Mouse (Mus musculus) midbrain, embryonic 13.5 days (tissue): ENCODE results near the gene Olfr221. TPM values are rescaled to one million over a fixed set of nuclear protein-coding genes. Genes with fewer than 3 reads are reported as not detected.

Source experiments
- ATAC-seq: fragments of 200-750 bp; cut with Nextera tagmentation; 2 replicates; pipeline ENCODE4 v1.8.0; 2017; ENCODE audit warnings: mild to moderate bottlenecking, moderate TSS enrichment, moderate library complexity
- H3K27ac ChIP-seq: fragments of 300-500 bp; sonication (generic); 2 replicates; pipeline ENCODE4 v1.5.1; 2015; ENCODE audit warnings: inconsistent platforms, mild to moderate bottlenecking, moderate library complexity
- H3K27me3 ChIP-seq: fragments of 300-500 bp; sonication (generic); 2 replicates; pipeline ENCODE4 v1.6.1; 2015; ENCODE audit warnings: mild to moderate bottlenecking, inconsistent platforms
- H3K36me3 ChIP-seq: fragments of 300-500 bp; sonication (generic); 2 replicates; pipeline ENCODE4 v1.6.1; 2015; ENCODE audit warnings: mild to moderate bottlenecking, inconsistent platforms
- H3K4me1 ChIP-seq: fragments of 300-500 bp; sonication (generic); replicated peaks from 2 replicates; pipeline ENCODE4 v1.6.1; 2015; ENCODE audit warnings: inconsistent platforms
- H3K4me2 ChIP-seq: fragments of 300-500 bp; sonication (generic); replicated peaks from 2 replicates; pipeline ENCODE4 v1.6.1; 2015; ENCODE audit warnings: moderate library complexity, mild to moderate bottlenecking, inconsistent platforms
- H3K4me3 ChIP-seq: fragments of 300-500 bp; sonication (generic); replicated peaks from 2 replicates; pipeline ENCODE4 v1.5.1; 2015; ENCODE audit warnings: mild to moderate bottlenecking, inconsistent platforms
- H3K9ac ChIP-seq: fragments of 300-500 bp; sonication (generic); replicated peaks from 2 replicates; pipeline ENCODE4 v1.6.1; 2015; ENCODE audit warnings: mild to moderate bottlenecking, inconsistent platforms
- H3K9me3 ChIP-seq: fragments of 300-500 bp; sonication (generic); 2 replicates; pipeline ENCODE4 v1.6.1; 2016; ENCODE audit warnings: mild to moderate bottlenecking, inconsistent platforms
- WGBS: fragments of 180-500 bp; shearing (Covaris S2); methylation state at CpG from one replicate; pipeline ENCODE4 v1.1.7; 2015; 5-methylcytosine and 5-hydroxymethylcytosine counted together
- polyA plus RNA-seq: library from polyadenylated mRNA; unstranded; fragments of >200 nt; fragmentation: Nextera tagmentation; extraction: Ambion mirVana; gene quantifications from 2 replicates; pipeline ENCODE4 v1.2.1, GENCODE M21; 2015

Gene Olfr221
- polyA plus RNA-seq, 1 experiment from 2014 or later: not detected

DNA sequence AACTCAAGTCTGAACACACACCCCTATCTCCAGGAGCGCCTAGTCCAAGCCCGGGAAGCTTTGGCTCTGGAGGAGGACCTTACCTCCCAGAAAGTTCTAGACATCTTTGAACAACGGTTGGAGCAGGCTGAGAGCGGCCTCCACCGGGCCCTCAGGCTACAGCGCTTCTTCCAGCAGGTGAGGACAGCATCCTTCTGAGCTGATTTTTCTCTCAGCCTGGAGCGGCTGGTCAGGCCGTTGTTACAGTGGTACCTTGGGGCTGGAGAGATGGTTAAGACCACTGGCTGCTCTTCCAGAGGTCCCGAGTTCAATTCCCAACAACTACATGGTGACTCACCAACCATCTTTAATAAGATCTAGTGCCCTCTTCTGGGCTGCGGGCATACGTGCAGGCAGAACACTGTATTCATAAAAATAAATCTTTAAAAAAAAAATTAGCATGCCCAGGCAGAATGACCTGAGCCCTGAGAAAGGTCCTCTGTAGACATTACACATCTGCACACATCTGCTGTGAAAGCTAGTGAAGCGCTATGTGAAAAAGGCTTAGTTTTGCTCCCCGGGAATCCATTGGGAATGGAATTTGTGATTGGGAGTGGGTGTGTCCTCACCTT, 45.9 kb downstream of the Olfr221 start:
- peak overlapping the region; percentile 51 for H3K27ac ChIP-seq
- 89% methylated on average over 13 of the region's 13 CpGs for WGBS
- peaks cover 94% of the 10 kb centered on the region for H3K36me3 ChIP-seq
- H3K9ac ChIP-seq: no peak overlapping the region
- H3K27me3 ChIP-seq: no peaks in the 10 kb centered on the region
- ATAC-seq: no peak; the same call in 1 of the 2 replicates
- no peak overlapping the region for H3K4me2 ChIP-seq
- no peak overlapping the region for H3K4me3 ChIP-seq
- no peaks in the 10 kb centered on the region for H3K9me3 ChIP-seq
- peaks cover 7% of the 10 kb centered on the region; the same call in 1 of the 2 replicates for H3K4me1 ChIP-seq

- no peak for ATAC-seq
Measured at GRCm38 (mm10) chr14:51995219-51995871, 46.9 kb downstream of the Olfr221 start.

GRCm38 (mm10) chr14:51994453-51994852, 47.8 kb downstream of the Olfr221 start:
- no peaks in the 10 kb centered on the region for H3K27me3 ChIP-seq
- 92% methylated on average over 4 of the region's 4 CpGs for WGBS
- ATAC-seq: no peak

More at GRCm38 (mm10) chr14:51995219-51995871, 46.9 kb downstream of the Olfr221 start:
- Histone ChIP-seq H3K9me3 (no peaks in the 10 kb centered on the region), H3K36me3 (peaks cover 94% of the 10 kb centered on the region), H3K4me3 (no peak overlapping the region), H3K27me3 (no peaks in the 10 kb centered on the region), H3K4me2 (no peak overlapping the region), H3K4me1 (peaks cover 7% of the 10 kb centered on the region; the same call in 1 of the 2 replicates), H3K27ac (no peak overlapping the region), H3K9ac (no peak overlapping the region)
- 88% methylated on average over 12 of the region's 12 CpGs for WGBS

GRCm38 (mm10) chr14:51989461-51989970, 52.7 kb downstream of the Olfr221 start:
- peak overlapping the region; percentile 53 for H3K9ac ChIP-seq
- peaks cover 43% of the 10 kb centered on the region for H3K4me1 ChIP-seq
- peak overlapping the region; percentile 9; the same call in 1 of the 2 replicates for H3K4me2 ChIP-seq
- no peaks in the 10 kb centered on the region for H3K9me3 ChIP-seq
- H3K27me3 ChIP-seq: no peaks in the 10 kb centered on the region
- no peak overlapping the region for H3K27ac ChIP-seq
- peaks cover 69% of the 10 kb centered on the region for H3K36me3 ChIP-seq
- no peak overlapping the region for H3K4me3 ChIP-seq
- 64% methylated on average over 12 of the region's 12 CpGs for WGBS
- ATAC-seq: no peak

More at GRCm38 (mm10) chr14:51994453-51994852, 47.8 kb downstream of the Olfr221 start:
- H3K4me3 ChIP-seq: no peak overlapping the region
- no peak overlapping the region for H3K4me2 ChIP-seq
- peaks cover 15% of the 10 kb centered on the region for H3K4me1 ChIP-seq
- H3K9ac ChIP-seq: no peak overlapping the region
- peaks cover 94% of the 10 kb centered on the region for H3K36me3 ChIP-seq
- no peak overlapping the region for H3K27ac ChIP-seq
- H3K9me3 ChIP-seq: no peaks in the 10 kb centered on the region

GRCm38 (mm10) chr14:51988731-51989130, 53.5 kb downstream of the Olfr221 start:
- peaks cover 50% of the 10 kb centered on the region for H3K4me1 ChIP-seq
- H3K4me3 ChIP-seq: no peak overlapping the region
- ATAC-seq: no peak
- H3K36me3 ChIP-seq: peaks cover 62% of the 10 kb centered on the region
- peak overlapping the region; percentile 53; the same call in 1 of the 2 replicates for H3K9ac ChIP-seq
- H3K27me3 ChIP-seq: no peaks in the 10 kb centered on the region
- 71% methylated on average over 12 of the region's 12 CpGs for WGBS
- 0 out of 2 replicates have a peak overlapping the region, but pooled peaks have one; percentile 9 for H3K4me2 ChIP-seq
- no peak overlapping the region for H3K27ac ChIP-seq
- no peaks in the 10 kb centered on the region for H3K9me3 ChIP-seq

- 95% methylated on average over 6 of the region's 6 CpGs for WGBS
- Histone ChIP-seq H3K27me3 (no peaks in the 10 kb centered on the region), H3K9ac (0 out of 2 replicates have a peak overlapping the region, but pooled peaks have one; percentile 23), H3K4me2 (0 out of 2 replicates have a peak overlapping the region, but pooled peaks have one; percentile 97), H3K36me3 (peaks cover 49% of the 10 kb centered on the region), H3K4me1 (peaks cover 55% of the 10 kb centered on the region), H3K9me3 (no peaks in the 10 kb centered on the region), H3K27ac (no peak overlapping the region), H3K4me3 (no peak overlapping the region)
- no peak for ATAC-seq
Measured at GRCm38 (mm10) chr14:51987177-51987576, 55.1 kb downstream of the Olfr221 start.

- 2% methylated on average over 7 of the region's 7 CpGs for WGBS
- peaks cover 39% of the 10 kb centered on the region for H3K36me3 ChIP-seq
- H3K4me2 ChIP-seq: peak overlapping the region; percentile 97
- no peaks in the 10 kb centered on the region for H3K9me3 ChIP-seq
- H3K9ac ChIP-seq: peak overlapping the region; percentile 87
- H3K27me3 ChIP-seq: no peaks in the 10 kb centered on the region
- H3K4me1 ChIP-seq: peaks cover 55% of the 10 kb centered on the region
- no peak for ATAC-seq
- H3K27ac ChIP-seq: peak overlapping the region; percentile 90
- peak overlapping the region; percentile 75 for H3K4me3 ChIP-seq
Measured at GRCm38 (mm10) chr14:51986153-51986505, 56.1 kb downstream of the Olfr221 start.

- Histone ChIP-seq H3K36me3 (peaks cover 33% of the 10 kb centered on the region), H3K27ac (peak overlapping the region; percentile 90), H3K4me2 (peak overlapping the region; percentile 97), H3K4me3 (peak overlapping the region; percentile 75), H3K9ac (peak overlapping the region; percentile 87), H3K9me3 (no peaks in the 10 kb centered on the region), H3K4me1 (peaks cover 55% of the 10 kb centered on the region), H3K27me3 (no peaks in the 10 kb centered on the region)
- ATAC-seq: peak; percentile 61
- under 1% methylated on average over 27 of the region's 27 CpGs for WGBS
Measured at GRCm38 (mm10) chr14:51985301-51986152, 56.7 kb downstream of the Olfr221 start.

DNA sequence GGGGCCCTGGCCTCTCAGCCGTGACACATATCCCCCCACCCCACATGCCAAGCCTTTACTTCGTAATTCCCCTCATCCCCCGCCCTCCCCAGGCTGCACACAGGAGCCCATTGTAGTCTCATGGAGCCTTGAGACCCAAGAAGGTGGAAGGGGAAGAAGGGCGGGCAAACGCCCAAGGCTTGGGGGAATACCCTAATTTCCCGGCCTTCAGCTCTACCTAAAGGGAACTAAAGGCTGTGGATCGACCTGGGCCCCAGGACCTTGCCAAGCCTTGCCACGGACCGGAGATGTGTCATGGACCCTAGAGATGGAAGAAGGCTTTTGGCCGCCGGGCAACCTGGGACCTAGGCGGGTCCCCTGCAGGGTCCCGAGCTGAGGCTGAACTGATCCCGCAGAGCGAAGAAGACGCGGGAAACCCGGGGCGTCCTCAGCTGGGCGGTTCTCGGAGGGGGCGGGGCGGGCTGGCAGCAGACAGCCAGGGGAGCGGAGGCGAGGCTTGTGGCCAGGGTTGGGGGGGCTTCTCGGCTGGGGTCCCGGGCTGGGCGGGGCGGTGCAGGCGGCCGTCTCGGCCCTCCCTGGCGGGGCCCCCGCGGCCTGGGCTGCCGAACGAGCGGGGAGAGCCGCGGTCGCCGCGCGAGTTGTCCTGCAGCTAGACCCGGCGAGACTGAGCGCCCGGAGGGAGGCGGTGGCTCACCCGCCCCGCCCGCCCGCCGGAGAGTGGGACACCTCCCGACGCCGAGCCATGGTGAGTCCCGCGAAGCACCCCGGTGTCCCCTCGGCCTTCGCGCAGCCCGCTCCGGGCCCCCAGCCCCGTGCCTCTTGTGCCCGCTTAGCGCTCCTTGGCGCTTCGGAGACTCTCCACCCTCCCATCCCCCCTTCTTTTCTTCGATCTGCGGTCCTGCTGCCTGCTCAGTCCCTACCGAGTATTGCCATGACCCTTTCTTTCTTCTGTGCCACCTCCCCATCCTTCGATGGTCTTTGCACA, 57.7 kb downstream of the Olfr221 start, which contains the start of gene Arhgef40:
Arhgef40 (plus strand) TSS at position 473 of the 985 bp plus-strand sequence.
- Histone ChIP-seq H3K4me2 (peak within 1 kb of the TSS; percentile 97), H3K27ac (peak within 1 kb of the TSS; percentile 90), H3K4me3 (peak within 1 kb of the TSS; percentile 75), H3K9ac (peak within 1 kb of the TSS; percentile 87), H3K9me3 (no peaks in the 10 kb centered on the region), H3K36me3 (peaks cover 23% of the 10 kb centered on the region), H3K27me3 (no peaks in the 10 kb centered on the region), H3K4me1 (peaks cover 48% of the 10 kb centered on the region)
- WGBS: 1% methylated on average over 31 of the region's 74 CpGs
- peak; percentile 93 for ATAC-seq
